Mouse (Mus musculus) heart, adult 2 months (tissue): ENCODE data around the gene N6amt1. TPM values are rescaled to one million over a fixed set of nuclear protein-coding genes. Genes with fewer than 3 reads are reported as not detected.

Experiments
- DNase-seq, 2 experiments: peaks; one replicate each; pipeline ENCODE4 v3.0.0; 2021
- H3K27ac ChIP-seq: fragments of 200-600 bp; 2 replicates; pipeline ENCODE4 v1.8.1; 2022
- H3K27me3 ChIP-seq: fragments of 200-500 bp; 2 replicates; pipeline ENCODE4 v1.6.1; 2012; ENCODE audit warnings: mild to moderate bottlenecking, low read length, inconsistent platforms, mixed read lengths; ENCODE audit not compliant: control insufficient read depth, insufficient read depth
- H3K36me3 ChIP-seq: fragments of 200-500 bp; 2 replicates; pipeline ENCODE4 v1.6.1; 2012; ENCODE audit warnings: low read length, inconsistent platforms; ENCODE audit not compliant: control insufficient read depth, insufficient read depth
- H3K4me1 ChIP-seq: fragments of 200-500 bp; 2 replicates; pipeline ENCODE4 v1.6.1; 2011; ENCODE audit warnings: low read length; ENCODE audit not compliant: control insufficient read depth, insufficient read depth
- H3K4me3 ChIP-seq: fragments of 200-600 bp; 2 replicates; pipeline ENCODE4 v1.8.1; 2022
- H3K79me2 ChIP-seq: fragments of 200-500 bp; replicated peaks from 2 replicates; pipeline ENCODE4 v1.6.1; 2012; ENCODE audit warnings: mild to moderate bottlenecking, inconsistent platforms, low read length, moderate library complexity, mixed read lengths; ENCODE audit not compliant: control insufficient read depth, insufficient read depth
- H3K9ac ChIP-seq: fragments of 200-500 bp; 2 replicates; pipeline ENCODE4 v1.6.1; 2012; ENCODE audit warnings: low read depth, mild to moderate bottlenecking, control low read depth, inconsistent platforms, low read length, mixed read lengths
- CTCF ChIP-seq: fragments of 200-600 bp; IDR thresholded peaks from 2 replicates; pipeline ENCODE4 v1.8.1; 2022; ENCODE audit warnings: antibody characterized with exemption, mild to moderate bottlenecking, moderate library complexity
- EP300 ChIP-seq: fragments of 200-500 bp; IDR thresholded peaks from 2 replicates; pipeline ENCODE4 v1.6.1; 2011; ENCODE audit warnings: low read depth, low read length, control low read depth; ENCODE audit not compliant: insufficient read depth
- POLR2A ChIP-seq: fragments of 200-500 bp; IDR thresholded peaks from 2 replicates; pipeline ENCODE4 v1.6.1; 2011; ENCODE audit warnings: mild to moderate bottlenecking, low read depth, low read length, control low read depth; ENCODE audit not compliant: insufficient read depth
- WGBS: fragments of 180-500 bp; shearing (Covaris S2); methylation state at CpG from one replicate; pipeline ENCODE4 v1.1.7; 2018; 5-methylcytosine and 5-hydroxymethylcytosine counted together
- intact Hi-C: fragments of 180-260 bp; cut with DNase I; formaldehyde crosslinking; loops from one replicate; pipeline ENCODE4 v1.15.1; 2025
- polyA plus RNA-seq: library from polyadenylated mRNA; depleted of rRNA; stranded (reverse); fragments of >200 nt; gene quantifications from 2 replicates; pipeline ENCODE4 v1.2.3, GENCODE M21; 2012
- total RNA-seq, 2 experiments: library from RNA; stranded (reverse); gene quantifications; 2 replicates each; pipeline ENCODE4 v1.2.3; 2021

The N6amt1 gene
- total and polyA plus RNA-seq, 3 experiments: 9.8 to 19.0 (median 16.8) TPM

GRCm38 (mm10) chr16:87364231-87364630 lies 10.2 kb downstream of the N6amt1 start:
- H3K36me3 ChIP-seq: no peaks in the 10 kb centered on the region; the same call in 1 of the 2 replicates
- TF ChIP-seq CTCF (no peak), POLR2A (no peak), EP300 (no peak)
- H3K27me3 ChIP-seq: no peaks in the 10 kb centered on the region
- no peaks in the 10 kb centered on the region for H3K79me2 ChIP-seq
- no peak overlapping the region for H3K4me3 ChIP-seq
- no peaks in the 10 kb centered on the region for H3K4me1 ChIP-seq
- no peak overlapping the region for H3K9ac ChIP-seq
- peak in 1 of 2 experiments; percentile 9 for DNase-seq
- 34% methylated on average over 4 of the region's 4 CpGs for WGBS
- intact Hi-C loops: no loop called here
- H3K27ac ChIP-seq: no peak overlapping the region

- intact Hi-C loops: no loop called here
- no peak overlapping the region for H3K27ac ChIP-seq
- TF ChIP-seq POLR2A (no peak), EP300 (no peak), CTCF (no peak)
- DNase-seq: no peak
- no peak overlapping the region for H3K9ac ChIP-seq
- WGBS: 86% methylated on average over 10 of the region's 10 CpGs
- no peaks in the 10 kb centered on the region; the same call in 1 of the 2 replicates for H3K36me3 ChIP-seq
- H3K27me3 ChIP-seq: no peaks in the 10 kb centered on the region
- H3K4me1 ChIP-seq: no peaks in the 10 kb centered on the region
- H3K79me2 ChIP-seq: no peaks in the 10 kb centered on the region
- no peak overlapping the region for H3K4me3 ChIP-seq
Observed at GRCm38 (mm10) chr16:87366035-87366434, 12.1 kb downstream of the N6amt1 start.

GRCm38 (mm10) chr16:87366445-87366844 lies 12.5 kb downstream of the N6amt1 start:
- no peak for DNase-seq
- intact Hi-C loops: no loop called here
- TF ChIP-seq EP300 (no peak), POLR2A (no peak), CTCF (no peak)
- Histone ChIP-seq H3K4me1 (no peaks in the 10 kb centered on the region), H3K27me3 (no peaks in the 10 kb centered on the region), H3K79me2 (no peaks in the 10 kb centered on the region), H3K36me3 (no peaks in the 10 kb centered on the region; the same call in 1 of the 2 replicates), H3K4me3 (no peak overlapping the region), H3K9ac (no peak overlapping the region), H3K27ac (no peak overlapping the region)
- 96% methylated on average over 6 of the region's 6 CpGs for WGBS

- H3K9ac ChIP-seq: no peak overlapping the region
- H3K36me3 ChIP-seq: no peaks in the 10 kb centered on the region; the same call in 1 of the 2 replicates
- H3K79me2 ChIP-seq: no peaks in the 10 kb centered on the region
- no peak overlapping the region for H3K27ac ChIP-seq
- intact Hi-C loops: no loop called here
- TF ChIP-seq CTCF (no peak), POLR2A (no peak), EP300 (no peak)
- no peak for DNase-seq
- peaks cover 2% of the 10 kb centered on the region for H3K4me1 ChIP-seq
- no peak overlapping the region for H3K4me3 ChIP-seq
- H3K27me3 ChIP-seq: no peaks in the 10 kb centered on the region
- WGBS: 53% methylated on average over 2 of the region's 2 CpGs
Observed at GRCm38 (mm10) chr16:87382996-87383395, 29.0 kb downstream of the N6amt1 start.

GRCm38 (mm10) chr16:87384366-87384765 lies 30.4 kb downstream of the N6amt1 start:
- WGBS: 90% methylated on average over 2 of the region's 2 CpGs
- no peaks in the 10 kb centered on the region; the same call in 1 of the 2 replicates for H3K79me2 ChIP-seq
- H3K4me3 ChIP-seq: no peak overlapping the region
- H3K27ac ChIP-seq: no peak overlapping the region
- peaks cover 2% of the 10 kb centered on the region for H3K4me1 ChIP-seq
- DNase-seq: no peak
- H3K27me3 ChIP-seq: no peaks in the 10 kb centered on the region
- TF ChIP-seq EP300 (no peak), POLR2A (no peak), CTCF (no peak)
- H3K36me3 ChIP-seq: no peaks in the 10 kb centered on the region; the same call in 1 of the 2 replicates
- no peak overlapping the region for H3K9ac ChIP-seq
- intact Hi-C loops: no loop called here

- TF ChIP-seq EP300: no peak
- H3K4me1 ChIP-seq: peaks cover 2% of the 10 kb centered on the region
- WGBS: 88% methylated on average over 3 of the region's 3 CpGs
- DNase-seq: no peak
- H3K36me3 ChIP-seq: no peaks in the 10 kb centered on the region
- no peak overlapping the region for H3K27ac ChIP-seq
- H3K4me3 ChIP-seq: no peak overlapping the region
- H3K79me2 ChIP-seq: no peaks in the 10 kb centered on the region; the same call in 1 of the 2 replicates
- no peaks in the 10 kb centered on the region for H3K27me3 ChIP-seq
- H3K9ac ChIP-seq: no peak overlapping the region
- intact Hi-C loops: no loop called here
Observed at GRCm38 (mm10) chr16:87387444-87387977, 33.5 kb downstream of the N6amt1 start.
